Mouse (Mus musculus) intestine, embryonic 16.5 days (tissue): ENCODE measurements around the gene Zfp568. TPM values are rescaled to one million over a fixed set of nuclear protein-coding genes. Genes with fewer than 3 reads are reported as not detected.
"Not testable (repeated sequence)": the region's sequence is repeated elsewhere in the genome, so short reads cannot be mapped to it uniquely, and the experiment has no call there.

Experiments
- ATAC-seq: fragments of 200-750 bp; cut with Nextera tagmentation; 2 replicates; pipeline ENCODE4 v1.8.0; 2017; ENCODE audit warnings: moderate TSS enrichment, moderate library complexity
- H3K27ac ChIP-seq: fragments of 300-500 bp; sonication (generic); 2 replicates; pipeline ENCODE4 v1.5.1; 2014; ENCODE audit warnings: mild to moderate bottlenecking, low read length
- H3K27me3 ChIP-seq: fragments of 300-500 bp; sonication (generic); replicated peaks from 2 replicates; pipeline ENCODE4 v1.6.1; 2014; ENCODE audit warnings: low read length, control low read depth, mixed read lengths; ENCODE audit not compliant: control insufficient read depth, insufficient read depth
- H3K36me3 ChIP-seq: fragments of 300-500 bp; sonication (generic); 2 replicates; pipeline ENCODE4 v1.6.1; 2014; ENCODE audit warnings: low read length, control low read depth; ENCODE audit not compliant: control insufficient read depth, insufficient read depth
- H3K4me1 ChIP-seq: fragments of 300-500 bp; sonication (generic); 2 replicates; pipeline ENCODE4 v1.6.1; 2014; ENCODE audit warnings: low read length, control low read depth, mixed read lengths; ENCODE audit not compliant: control insufficient read depth, insufficient read depth
- H3K4me2 ChIP-seq: fragments of 300-500 bp; sonication (generic); 2 replicates; pipeline ENCODE4 v1.6.1; 2014; ENCODE audit warnings: low read depth, low read length, control low read depth
- H3K4me3 ChIP-seq: fragments of 300-500 bp; sonication (generic); 2 replicates; pipeline ENCODE4 v1.5.1; 2014; ENCODE audit warnings: mild to moderate bottlenecking, low read length
- H3K9ac ChIP-seq: fragments of 300-500 bp; sonication (generic); 2 replicates; pipeline ENCODE4 v1.6.1; 2014; ENCODE audit warnings: low read depth, low read length
- H3K9me3 ChIP-seq: fragments of 300-500 bp; sonication (generic); 2 replicates; pipeline ENCODE4 v1.6.1; 2016; ENCODE audit warnings: low read length, control low read depth; ENCODE audit not compliant: control insufficient read depth
- WGBS: fragments of 180-500 bp; shearing (Covaris S2); extraction: QIAGEN DNeasy Blood & Tissue Kit; methylation state at CpG from one replicate; pipeline ENCODE4 v1.1.7; 2014; 5-methylcytosine and 5-hydroxymethylcytosine counted together
- polyA plus RNA-seq: library from polyadenylated mRNA; unstranded; fragments of >200 nt; fragmentation: Nextera tagmentation; extraction: Ambion mirVana; gene quantifications from 2 replicates; pipeline ENCODE4 v1.2.1, GENCODE M21; 2015

Zfp568 gene
- polyA plus RNA-seq, 1 experiment from 2014 or later = 9.1 TPM

- Histone ChIP-seq H3K4me3 (no peak overlapping the region), H3K36me3 (no peaks in the 10 kb centered on the region), H3K4me1 (no peaks in the 10 kb centered on the region), H3K9me3 (no peaks in the 10 kb centered on the region), H3K27me3 (no peaks in the 10 kb centered on the region), H3K27ac (no peak overlapping the region), H3K9ac (0 out of 2 replicates have a peak overlapping the region, but pooled peaks have one; percentile 0), H3K4me2 (peak overlapping the region; percentile 4; the same call in 1 of the 2 replicates)
- no peak for ATAC-seq
- WGBS = 49% methylated on average over 9 of the region's 10 CpGs
These were observed 27.5 kb upstream of the Zfp568 start for GRCm38 (mm10) chr7:29956257-29956656.

- no peak overlapping the region for H3K9ac ChIP-seq
- no peak overlapping the region for H3K4me3 ChIP-seq
- no peak overlapping the region for H3K4me2 ChIP-seq
- no peaks in the 10 kb centered on the region for H3K36me3 ChIP-seq
- no peaks in the 10 kb centered on the region for H3K4me1 ChIP-seq
- H3K9me3 ChIP-seq = no peaks in the 10 kb centered on the region
- H3K27ac ChIP-seq = no peak overlapping the region
- H3K27me3 ChIP-seq = no peaks in the 10 kb centered on the region
- WGBS = 84% methylated on average over 11 of the region's 11 CpGs
- ATAC-seq = no peak
These were observed 25.5 kb upstream of the Zfp568 start for GRCm38 (mm10) chr7:29958125-29958724.

GRCm38 (mm10) chr7:29959004-29959403, 24.8 kb upstream of the Zfp568 start:
- no peaks in the 10 kb centered on the region for H3K4me1 ChIP-seq

GRCm38 (mm10) chr7:29965115-29965810, 18.5 kb upstream of the Zfp568 start:
- H3K4me1 ChIP-seq, H3K27ac ChIP-seq, H3K4me3 ChIP-seq, H3K9me3 ChIP-seq, H3K4me2 ChIP-seq, H3K27me3 ChIP-seq, H3K36me3 ChIP-seq, H3K9ac ChIP-seq, ATAC-seq: not testable (repeated sequence)
- 56% methylated on average over 33 of the region's 39 CpGs for WGBS

More at GRCm38 (mm10) chr7:29959004-29959403, 24.8 kb upstream of the Zfp568 start:
- Histone ChIP-seq H3K4me3 (no peak overlapping the region), H3K27ac (no peak overlapping the region), H3K36me3 (no peaks in the 10 kb centered on the region), H3K9me3 (no peaks in the 10 kb centered on the region), H3K4me2 (no peak overlapping the region), H3K27me3 (no peaks in the 10 kb centered on the region), H3K9ac (no peak overlapping the region)
- no peak for ATAC-seq
- WGBS = 59% methylated on average over 3 of the region's 3 CpGs

- Histone ChIP-seq H3K9me3 (no peaks in the 10 kb centered on the region; the same call in 1 of the 2 replicates), H3K27ac (no peak overlapping the region), H3K4me3 (no peak overlapping the region), H3K27me3 (no peaks in the 10 kb centered on the region), H3K36me3 (no peaks in the 10 kb centered on the region), H3K9ac (no peak overlapping the region), H3K4me2 (no peak overlapping the region), H3K4me1 (no peaks in the 10 kb centered on the region)
- 84% methylated on average over 9 of the region's 9 CpGs for WGBS
- no peak for ATAC-seq
These were observed 13.1 kb upstream of the Zfp568 start for GRCm38 (mm10) chr7:29970686-29971085.

- 89% methylated on average over 1 of the region's 1 CpGs for WGBS
- no peak for ATAC-seq
- no peak overlapping the region for H3K4me3 ChIP-seq
- H3K9me3 ChIP-seq = no peaks in the 10 kb centered on the region
- H3K4me1 ChIP-seq = peaks cover 11% of the 10 kb centered on the region
- H3K27me3 ChIP-seq = no peaks in the 10 kb centered on the region
- no peak overlapping the region for H3K9ac ChIP-seq
- H3K4me2 ChIP-seq = no peak overlapping the region
- no peaks in the 10 kb centered on the region for H3K36me3 ChIP-seq
- H3K27ac ChIP-seq = peak overlapping the region; percentile 24; the same call in 1 of the 2 replicates
These were observed 3.0 kb upstream of the Zfp568 start for GRCm38 (mm10) chr7:29980761-29981160.

GRCm38 (mm10) chr7:29981455-29981854, 2.3 kb upstream of the Zfp568 start:
- Histone ChIP-seq H3K9me3 (no peaks in the 10 kb centered on the region), H3K27me3 (no peaks in the 10 kb centered on the region), H3K4me2 (no peak overlapping the region), H3K9ac (no peak overlapping the region), H3K4me1 (peaks cover 15% of the 10 kb centered on the region), H3K36me3 (no peaks in the 10 kb centered on the region), H3K4me3 (no peak overlapping the region), H3K27ac (no peak overlapping the region)
- no peak for ATAC-seq
- 54% methylated on average over 5 of the region's 5 CpGs for WGBS

GRCm38 (mm10) chr7:29981860-29982259, 1.9 kb upstream of the Zfp568 start:
- H3K27me3 ChIP-seq = no peaks in the 10 kb centered on the region

GRCm38 (mm10) chr7:29982341-29982740, 1.4 kb upstream of the Zfp568 start:
- ATAC-seq = no peak
- H3K9me3 ChIP-seq = no peaks in the 10 kb centered on the region
- peak overlapping the region; percentile 33; the same call in 1 of the 2 replicates for H3K27ac ChIP-seq
- H3K4me1 ChIP-seq = peaks cover 18% of the 10 kb centered on the region
- 0 out of 2 replicates have a peak overlapping the region, but pooled peaks have one; percentile 93 for H3K9ac ChIP-seq
- H3K4me3 ChIP-seq = no peak overlapping the region
- no peaks in the 10 kb centered on the region for H3K27me3 ChIP-seq
- H3K4me2 ChIP-seq = 0 out of 2 replicates have a peak overlapping the region, but pooled peaks have one; percentile 82
- WGBS = 81% methylated on average over 4 of the region's 4 CpGs
- H3K36me3 ChIP-seq = 0 out of 2 replicates have a peak, but pooled peaks cover under 1% of the 10 kb centered on the region

More at GRCm38 (mm10) chr7:29981860-29982259, 1.9 kb upstream of the Zfp568 start:
- H3K4me2 ChIP-seq = no peak overlapping the region
- no peak for ATAC-seq
- H3K9me3 ChIP-seq = no peaks in the 10 kb centered on the region
- H3K4me3 ChIP-seq = no peak overlapping the region
- no peaks in the 10 kb centered on the region for H3K36me3 ChIP-seq
- no peak overlapping the region for H3K9ac ChIP-seq
- 60% methylated on average over 3 of the region's 3 CpGs for WGBS
- H3K4me1 ChIP-seq = peaks cover 17% of the 10 kb centered on the region
- no peak overlapping the region; the same call in none of the 2 replicates for H3K27ac ChIP-seq
